Mouse (Mus musculus) spleen, adult 2 months (tissue): ENCODE results near the gene Trim47. TPM values are rescaled to one million over a fixed set of nuclear protein-coding genes. Genes with fewer than 3 reads are reported as not detected.
A peak's percentile ranks its signal among the peaks of the same experiment; 100 is the strongest.

Experiments
- DNase-seq, 2 experiments: peaks; one replicate each; pipeline versions ENCODE4 v3.0.0 to v3.0.0-alpha.2; 2012 to 2021; ENCODE audit warnings: low spot score in 2 of 2, low read depth in 1 of 2
- H3K27ac ChIP-seq: fragments of 200-500 bp; 2 replicates; pipeline ENCODE4 v1.5.1; 2012; ENCODE audit warnings: low read length, inconsistent platforms; ENCODE audit not compliant: insufficient read depth
- H3K27me3 ChIP-seq: fragments of 200-500 bp; 2 replicates; pipeline ENCODE4 v1.6.1; 2012; ENCODE audit warnings: mild to moderate bottlenecking, moderate library complexity, low read length, inconsistent platforms; ENCODE audit not compliant: control insufficient read depth, insufficient read depth
- H3K36me3 ChIP-seq: fragments of 200-500 bp; 2 replicates; pipeline ENCODE4 v1.6.1; 2012; ENCODE audit warnings: mild to moderate bottlenecking, low read length, inconsistent platforms; ENCODE audit not compliant: control insufficient read depth, insufficient read depth
- H3K4me1 ChIP-seq: fragments of 200-500 bp; 2 replicates; pipeline ENCODE4 v1.6.1; 2011; ENCODE audit warnings: inconsistent platforms; ENCODE audit not compliant: control insufficient read depth, insufficient read depth, insufficient read length
- H3K4me3 ChIP-seq: fragments of 200-500 bp; 2 replicates; pipeline ENCODE4 v1.5.1; 2011; ENCODE audit warnings: mild to moderate bottlenecking, inconsistent platforms; ENCODE audit not compliant: insufficient read depth, insufficient read length; ENCODE audit errors: extremely low read depth
- CTCF ChIP-seq: fragments of 200-500 bp; IDR thresholded peaks from 2 replicates; pipeline ENCODE4 v1.5.1; 2011; ENCODE audit warnings: mild to moderate bottlenecking, inconsistent platforms; ENCODE audit not compliant: insufficient read depth, insufficient read length, insufficient replicate concordance; ENCODE audit errors: extremely low read depth
- POLR2A ChIP-seq: fragments of 200-500 bp; IDR thresholded peaks from 2 replicates; pipeline ENCODE4 v1.6.1; 2011; ENCODE audit warnings: low read depth, low read length, inconsistent platforms
- WGBS: fragments of 180-500 bp; shearing (Covaris S2); methylation state at CpG from one replicate; pipeline ENCODE4 v1.1.7; 2018; 5-methylcytosine and 5-hydroxymethylcytosine counted together
- polyA plus RNA-seq: library from polyadenylated mRNA; depleted of rRNA; stranded (reverse); fragments of >200 nt; gene quantifications from 2 replicates; pipeline ENCODE4 v1.2.3, GENCODE M21; 2012

Trim47 gene
- polyA plus RNA-seq, 1 experiment: 19.4 TPM

DNA sequence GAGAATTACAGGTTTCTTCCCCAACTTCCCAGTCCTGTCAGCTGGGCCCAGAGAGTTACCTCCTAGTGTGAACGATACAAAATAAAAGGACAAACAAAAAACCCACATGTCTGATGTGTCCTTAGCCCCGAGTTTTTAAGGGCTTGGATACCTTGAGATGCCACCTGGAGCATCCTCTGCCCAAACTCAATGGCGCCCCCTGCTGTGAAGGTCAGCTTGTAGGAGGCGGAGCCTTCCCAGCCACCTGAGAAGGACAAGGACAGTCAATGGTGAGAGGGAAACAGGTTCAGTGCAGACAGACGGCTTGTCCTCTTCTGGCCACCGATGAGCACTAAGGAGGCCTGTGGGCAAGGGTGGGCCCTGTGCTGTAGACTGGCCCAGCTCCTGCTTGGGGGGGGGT lies 45.9 kb downstream of the Trim47 start:
- TF ChIP-seq POLR2A (no peak), CTCF (peak; percentile 68; the same call in 1 of the 2 replicates)
- Histone ChIP-seq H3K36me3 (peaks cover 30% of the 10 kb centered on the region), H3K4me3 (no peak overlapping the region), H3K4me1 (peaks cover 13% of the 10 kb centered on the region; the same call in 1 of the 2 replicates), H3K27me3 (no peaks in the 10 kb centered on the region), H3K27ac (no peak overlapping the region)
- peak in 1 of 2 experiments; percentile 76 for DNase-seq
- 77% methylated on average over 6 of the region's 6 CpGs for WGBS

- TF ChIP-seq CTCF (no peak), POLR2A (no peak)
- Histone ChIP-seq H3K4me1 (peaks cover 10% of the 10 kb centered on the region; the same call in 1 of the 2 replicates), H3K27me3 (no peaks in the 10 kb centered on the region), H3K4me3 (no peak overlapping the region), H3K36me3 (peaks cover 30% of the 10 kb centered on the region), H3K27ac (no peak overlapping the region)
- DNase-seq: no peak
- 84% methylated on average over 10 of the region's 10 CpGs for WGBS
Measured at GRCm38 (mm10) chr11:116079511-116079910, 47.5 kb downstream of the Trim47 start.

GRCm38 (mm10) chr11:116078676-116079320 lies 48.2 kb downstream of the Trim47 start:
- Histone ChIP-seq H3K27ac (peak overlapping the region; percentile 75), H3K36me3 (peaks cover 34% of the 10 kb centered on the region), H3K4me1 (peaks cover 10% of the 10 kb centered on the region; the same call in 1 of the 2 replicates), H3K27me3 (no peaks in the 10 kb centered on the region), H3K4me3 (no peak overlapping the region)
- WGBS: 73% methylated on average over 10 of the region's 10 CpGs
- TF ChIP-seq POLR2A (no peak), CTCF (no peak)
- DNase-seq: no peak

DNA sequence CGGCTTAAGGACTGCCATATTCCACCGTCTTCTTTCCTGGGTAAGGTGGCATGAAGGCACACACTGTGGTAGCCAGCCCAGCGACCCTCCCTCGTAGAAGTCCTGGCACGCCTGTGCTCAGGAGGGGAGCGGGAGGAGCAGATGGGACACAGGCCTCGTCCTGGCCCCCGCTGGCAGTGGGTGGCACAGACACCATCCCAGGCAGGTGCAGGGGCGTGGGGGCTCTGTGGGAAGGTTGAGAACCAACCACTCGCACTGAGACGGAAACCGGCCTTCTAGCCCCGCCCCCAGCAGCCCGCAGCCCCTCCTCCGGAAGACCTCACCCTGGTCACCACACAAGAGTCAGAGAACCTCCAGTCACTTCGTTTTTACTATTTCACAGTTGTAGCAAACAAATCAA lies 48.8 kb downstream of the Trim47 start:
- Histone ChIP-seq H3K36me3 (peaks cover 36% of the 10 kb centered on the region), H3K27me3 (no peaks in the 10 kb centered on the region), H3K4me3 (peak overlapping the region; percentile 68), H3K27ac (peak overlapping the region; percentile 97), H3K4me1 (peaks cover 10% of the 10 kb centered on the region; the same call in 1 of the 2 replicates)
- TF ChIP-seq POLR2A (peak; percentile 83), CTCF (no peak)
- peak; percentile 54 to 88 for DNase-seq
- 3% methylated on average over 16 of the region's 16 CpGs for WGBS

- TF ChIP-seq CTCF (peak; percentile 41; the same call in 1 of the 2 replicates), POLR2A (peak; percentile 46; the same call in 1 of the 2 replicates)
- DNase-seq: peak in 1 of 2 experiments; percentile 81
- Histone ChIP-seq H3K27me3 (no peaks in the 10 kb centered on the region), H3K4me3 (peak within 1 kb of the TSS; percentile 68), H3K36me3 (peaks cover 36% of the 10 kb centered on the region), H3K27ac (peak within 1 kb of the TSS; percentile 97), H3K4me1 (peaks cover 10% of the 10 kb centered on the region; the same call in 1 of the 2 replicates)
- 6% methylated on average over 22 of the region's 22 CpGs for WGBS
Measured at GRCm38 (mm10) chr11:116077446-116078204, 49.4 kb downstream of the Trim47 start, which contains the start of gene Unc13d. TSS of gene Unc13d (minus strand) at chr11:116077961.

DNA sequence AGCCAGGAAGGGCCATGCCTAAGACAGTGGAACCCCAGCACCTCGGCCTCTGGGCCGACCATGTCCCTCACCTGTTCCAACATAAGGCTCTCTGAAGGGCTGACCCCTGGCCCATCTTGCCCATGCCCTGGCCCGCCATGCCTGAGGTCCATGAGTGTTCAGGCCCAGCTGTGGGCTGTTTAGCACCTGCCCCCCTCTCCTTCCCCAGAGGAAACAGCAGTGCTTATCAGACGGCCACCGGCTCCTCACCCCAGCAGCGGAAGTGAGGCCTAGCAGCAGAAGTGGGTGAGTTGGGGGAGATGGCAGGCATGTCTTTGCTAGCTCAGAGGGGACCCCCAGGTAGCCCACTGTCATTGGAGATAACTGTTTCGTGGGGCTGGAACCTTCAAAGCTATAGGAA lies 50.2 kb downstream of the Trim47 start:
- H3K27ac ChIP-seq: peak overlapping the region; percentile 97
- H3K4me3 ChIP-seq: peak overlapping the region; percentile 68
- DNase-seq: peak in 1 of 2 experiments; percentile 60
- 6% methylated on average over 7 of the region's 7 CpGs for WGBS
- peaks cover 36% of the 10 kb centered on the region for H3K36me3 ChIP-seq
- peak; percentile 22; the same call in 1 of the 2 replicates for TF ChIP-seq POLR2A
- no peak for TF ChIP-seq CTCF
- H3K4me1 ChIP-seq: peaks cover 10% of the 10 kb centered on the region; the same call in 1 of the 2 replicates
- no peaks in the 10 kb centered on the region for H3K27me3 ChIP-seq
